Mouse (Mus musculus): ENCODE data around the gene 5031439G07Rik. TPM values are rescaled to one million over a fixed set of nuclear protein-coding genes. Genes with fewer than 3 reads are reported as not detected.

Gene 5031439G07Rik
- total RNA-seq, 2 experiments from 2014 or later: 93.1 to 105 TPM

Small RNA genes lying within 50 kb of the gene (microRNA-seq; reads per million reads assigned to microRNA genes)
- gene Mir1249: 830 to 893 reads per million in 2 experiments

Other genes starting within 250 kb of the 5031439G07Rik start
- 10 to 100 TPM; 11.3 TPM for gene Phf21b, start 132.5 kb downstream of the 5031439G07Rik start, total RNA-seq (2021)
- 1 to 10 TPM; 1.2 to 1.4 TPM for gene Gm29666, start 68.5 kb downstream of the 5031439G07Rik start, total RNA-seq (2021)
- 10 to 100 TPM; 33.5 to 36.5 TPM for gene Nup50, start 65.1 kb downstream of the 5031439G07Rik start, total RNA-seq (2021)
- not detected for gene Upk3a, start 28.6 kb upstream of the 5031439G07Rik start, total RNA-seq (2021)
- 10 to 100 TPM; 33.9 to 34.8 TPM for gene Fam118a, start 40.4 kb upstream of the 5031439G07Rik start, total RNA-seq (2021)
- not detected for gene Smc1b, start 143.4 kb upstream of the 5031439G07Rik start, total RNA-seq (2021)
- gene Ribc2, start 143.5 kb upstream of the 5031439G07Rik start, total RNA-seq (2021): under 1 TPM; 0.20 to 0.46 TPM
- gene Fbln1, start 217.4 kb upstream of the 5031439G07Rik start, total RNA-seq (2021): 10 to 100 TPM in 1 of 2 experiments, 1 to 10 TPM in 1; 9.7 to 16.6 TPM